Mouse (Mus musculus) spleen, embryonic (tissue): ENCODE results near the gene Abhd14b.
"Not testable (repeated sequence)": the region's sequence is repeated elsewhere in the genome, so short reads cannot be mapped to it uniquely, and the experiment has no call there.

Experiments
- CTCF ChIA-PET: fragments of 350-600 bp; sonication (Branson Sonifier 250); formaldehyde crosslinking; loops from one replicate; lab custom pipeline; 2022; lab: Charles Lee

Gene Abhd14b

DNA sequence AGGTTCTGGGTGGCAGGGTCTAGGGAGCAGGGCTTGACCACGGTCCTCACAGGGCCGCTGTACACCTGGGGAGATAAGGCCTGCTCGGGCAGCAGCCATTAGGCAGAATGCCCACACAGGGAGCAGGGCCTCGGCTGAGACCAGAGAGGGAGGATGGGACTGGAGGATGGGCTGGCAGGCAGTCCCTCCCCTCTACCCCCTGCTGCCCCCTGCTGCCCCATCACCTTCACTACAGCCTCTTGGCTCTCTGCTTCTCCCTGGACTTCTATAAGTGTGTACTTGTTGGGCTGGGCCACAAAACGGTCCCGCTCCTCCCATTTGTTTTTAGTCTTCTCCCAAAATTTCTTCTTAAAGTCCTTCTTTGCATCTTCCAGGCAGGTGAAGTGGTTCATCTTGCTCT, 27.2 kb downstream of the Abhd14b start:
- CTCF ChIA-PET, result interaction anchor here (0.6 to 1.1 kb wide), 5 partner anchors 29 to 1074 kb away, joined by 3 to 8 read pairs (median 3); no protein-coding TSS in a partner anchor

GRCm38 (mm10) chr9:106475046-106475445, 27.8 kb downstream of the Abhd14b start:
- CTCF ChIA-PET, result interaction anchor here (0.6 kb wide), 1 partner anchor 176 kb away, joined by 5 read pairs; no protein-coding TSS in a partner anchor

DNA sequence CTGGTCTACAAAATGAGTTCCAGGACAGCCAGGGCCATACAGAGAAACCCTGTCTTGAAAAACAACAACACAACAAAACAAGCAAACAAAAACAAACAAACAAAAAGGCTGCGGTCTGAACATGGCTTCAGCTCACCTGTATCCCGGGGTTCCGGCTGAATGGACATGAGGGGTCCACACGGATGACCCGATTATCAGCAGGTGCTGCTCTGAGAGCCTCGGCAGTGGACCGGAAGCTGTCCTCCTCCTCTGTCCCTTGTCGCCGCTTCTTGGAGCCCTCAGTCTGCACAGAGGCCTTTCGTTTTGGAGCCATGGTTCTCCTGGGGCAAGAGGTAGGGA, 28.4 kb downstream of the Abhd14b start, which contains the start of gene Rrp9:
Gene Rrp9 (plus strand): TSS at position 301 of the 339 bp plus-strand sequence.
- CTCF ChIA-PET, result no interaction called here

GRCm38 (mm10) chr9:106476002-106476923, 29.0 kb downstream of the Abhd14b start:
- CTCF ChIA-PET, result interaction anchor here (0.9 to 1.6 kb wide), 4 partner anchors 28 to 55 kb away, joined by 3 to 6 read pairs (median 4); partner anchors contain the start of genes Abhd14a and Abhd14b

GRCm38 (mm10) chr9:106476924-106477484, 29.7 kb downstream of the Abhd14b start, which contains the start of gene Parp3:
Parp3 (minus strand) TSS chr9:106476949.
- CTCF ChIA-PET, result interaction anchor here (0.5 to 1.6 kb wide), 6 partner anchors 29 to 1096 kb away, joined by 3 to 12 read pairs (median 4); partner anchors contain the start of genes Abhd14a and Abhd14b

- CTCF ChIA-PET, result interaction anchor here (0.5 to 1.6 kb wide), 3 partner anchors 50 to 1095 kb away, joined by 3 to 12 read pairs (median 4); no protein-coding TSS in a partner anchor
These were observed 30.4 kb downstream of the Abhd14b start for GRCm38 (mm10) chr9:106477649-106478048.

GRCm38 (mm10) chr9:106478101-106478500, 30.8 kb downstream of the Abhd14b start:
- CTCF ChIA-PET, result no interaction called here

- CTCF ChIA-PET, result interaction anchor here (0.7 kb wide), 1 partner anchor 43 kb away, joined by 5 read pairs; the partner anchor contains the start of gene Acy1
These were observed 33.3 kb downstream of the Abhd14b start for GRCm38 (mm10) chr9:106480541-106480940.

DNA sequence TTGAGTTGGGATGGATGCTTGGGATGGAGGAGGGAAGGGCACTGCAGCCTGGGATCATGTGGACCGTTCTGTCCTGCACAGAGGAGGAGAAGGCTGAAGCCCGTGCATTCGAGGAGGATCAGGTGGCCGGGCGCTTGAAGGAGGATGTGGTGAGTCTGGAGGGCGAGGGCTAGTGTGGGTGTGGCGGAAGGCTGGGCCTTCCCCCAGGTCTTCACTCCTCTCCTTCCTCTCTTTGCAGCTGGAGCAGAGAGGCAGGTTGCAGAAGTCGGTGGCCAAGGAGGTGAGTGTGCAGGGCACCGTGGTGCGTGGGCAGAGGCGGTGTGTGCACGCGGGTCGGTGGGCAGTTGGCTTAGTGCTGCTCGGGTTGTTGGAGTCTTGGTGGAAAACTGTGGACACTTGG, 33.8 kb downstream of the Abhd14b start:
- CTCF ChIA-PET, result interaction anchor here (0.7 kb wide), 1 partner anchor 43 kb away, joined by 5 read pairs; the partner anchor contains the start of gene Acy1

DNA sequence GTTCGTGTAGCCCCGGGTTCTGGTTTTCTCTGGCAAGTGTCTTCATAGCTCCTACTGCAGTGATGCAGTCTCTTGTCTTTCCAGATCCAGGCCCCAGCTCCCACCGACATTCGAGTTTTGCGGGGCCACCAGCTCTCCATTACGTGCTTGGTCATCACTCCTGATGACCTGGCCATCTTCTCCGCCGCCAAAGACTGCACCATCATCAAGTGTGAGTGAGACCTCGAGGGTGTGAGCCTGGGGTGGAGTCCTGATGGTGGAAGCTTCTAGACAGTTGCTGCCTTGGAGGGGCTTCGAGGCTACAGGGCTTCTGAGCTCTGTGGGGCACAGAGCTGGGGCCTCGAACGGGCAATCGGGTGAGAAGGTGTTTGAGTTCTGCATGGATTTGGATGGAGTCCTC, 34.4 kb downstream of the Abhd14b start:
- CTCF ChIA-PET, result no interaction called here

DNA sequence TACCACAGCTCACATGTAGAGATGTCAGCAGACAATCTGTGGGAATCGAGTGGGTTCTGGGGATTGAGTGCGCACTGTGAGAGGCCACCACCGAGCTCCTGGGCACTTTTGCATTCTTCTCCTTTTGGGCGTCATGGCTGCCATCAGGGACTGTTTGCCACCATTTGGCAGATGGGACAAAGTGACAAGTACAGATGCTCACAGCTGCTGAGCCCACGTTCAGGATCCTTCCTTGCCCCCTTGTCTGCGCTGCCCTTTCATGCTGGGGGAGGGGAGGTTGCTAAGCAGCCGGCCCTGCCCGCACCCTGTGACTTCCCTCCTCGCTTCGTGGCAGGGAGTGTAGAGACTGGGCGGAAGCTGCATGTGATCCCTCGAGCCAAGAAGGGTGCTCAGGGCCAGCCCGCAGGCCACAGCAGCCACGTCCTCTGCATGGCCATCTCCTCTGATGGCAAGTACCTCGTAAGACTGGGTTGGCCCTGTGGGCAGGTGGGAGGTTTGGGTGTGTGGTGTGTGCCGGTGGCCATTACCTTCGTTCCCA, 35.4 kb downstream of the Abhd14b start:
- CTCF ChIA-PET, result no interaction called here

- CTCF ChIA-PET, result no interaction called here
These were observed 35.9 kb downstream of the Abhd14b start for GRCm38 (mm10) chr9:106483136-106483535.

DNA sequence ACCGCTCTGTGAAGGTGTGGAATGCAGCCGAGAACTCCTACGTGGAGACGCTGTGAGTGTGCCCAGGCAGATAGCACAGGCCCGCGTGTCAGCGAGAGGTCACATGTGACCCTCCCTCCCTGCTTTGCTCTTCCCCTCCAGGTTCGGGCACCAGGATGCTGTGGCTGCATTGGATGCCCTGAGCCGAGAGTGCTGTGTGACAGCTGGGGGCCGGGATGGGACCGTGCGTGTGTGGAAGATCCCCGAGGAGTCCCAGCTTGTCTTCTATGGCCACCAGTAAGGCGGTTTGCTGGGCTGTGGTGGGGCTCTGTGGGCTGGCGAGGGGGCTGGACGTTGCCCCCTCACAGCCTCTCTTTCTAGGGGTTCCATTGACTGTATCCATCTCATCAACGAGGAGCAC, 36.3 kb downstream of the Abhd14b start:
- CTCF ChIA-PET, result no interaction called here

DNA sequence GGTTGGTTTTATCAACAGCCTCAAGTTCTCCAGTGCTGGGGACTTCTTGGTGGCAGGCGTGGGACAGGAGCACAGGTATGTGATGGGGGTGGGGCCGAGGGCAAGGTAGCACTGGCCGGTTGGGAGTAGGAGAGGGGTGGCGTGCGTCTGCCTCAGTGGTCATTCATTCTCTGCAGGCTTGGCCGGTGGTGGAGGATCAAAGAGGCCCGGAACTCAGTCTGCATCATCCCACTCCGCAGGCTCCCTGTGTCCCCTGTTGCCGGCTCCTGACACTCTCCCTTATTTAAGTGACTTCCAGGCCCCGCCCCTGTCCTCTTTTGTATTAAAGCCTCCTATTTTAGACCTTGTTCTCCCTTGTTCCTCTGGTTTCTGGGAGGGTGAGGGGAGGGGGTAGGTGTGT, 37.8 kb downstream of the Abhd14b start:
- CTCF ChIA-PET, result no interaction called here

- CTCF ChIA-PET, result not testable (repeated sequence)
These were observed 40.3 kb downstream of the Abhd14b start for GRCm38 (mm10) chr9:106487602-106488001.

DNA sequence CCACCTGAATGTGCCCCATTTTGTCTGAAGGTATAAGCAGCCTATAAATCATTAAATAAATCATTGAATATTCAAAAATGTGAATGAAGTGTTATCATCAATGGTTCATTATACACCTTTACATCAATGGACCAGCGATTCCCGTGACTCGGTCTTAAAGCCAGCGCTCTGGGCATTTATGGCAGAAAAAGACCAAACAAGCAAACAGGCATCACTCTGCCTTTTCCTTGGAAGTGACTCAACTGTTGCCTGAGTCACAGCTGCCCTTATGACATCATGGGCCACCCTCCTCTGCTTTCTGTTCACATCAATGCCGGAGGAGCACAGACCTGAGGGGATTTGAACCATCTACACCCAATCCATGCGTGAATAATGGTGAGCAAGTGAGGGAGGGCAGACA, 52.4 kb downstream of the Abhd14b start, which contains the start of gene Iqcf1:
Gene Iqcf1 (plus strand): TSS at position 301 of the 400 bp plus-strand sequence.
- CTCF ChIA-PET, result no interaction called here

DNA sequence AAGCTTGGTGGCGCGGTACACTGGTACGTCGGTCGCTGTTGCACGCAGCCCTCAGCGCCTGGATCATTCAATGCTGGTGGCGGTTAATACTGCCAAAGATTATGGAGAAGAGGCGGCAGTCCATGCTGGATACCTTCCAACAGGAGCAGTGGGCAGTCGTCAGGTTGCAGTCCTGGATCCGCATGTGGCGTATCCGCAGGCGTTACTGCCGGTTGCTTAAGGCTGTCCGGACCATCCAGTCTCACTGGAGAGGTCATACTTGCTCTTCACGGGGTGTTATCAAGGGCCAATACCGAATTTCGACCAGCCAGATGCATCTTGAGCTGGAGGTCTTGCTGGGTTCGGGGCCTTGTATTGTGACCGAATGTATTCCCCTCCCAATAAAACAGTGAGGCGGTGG, 54.6 kb downstream of the Abhd14b start:
- CTCF ChIA-PET, result no interaction called here
